Comparison of ENCODE assay signal across 21 mouse cellular contexts in genomic region chr4:149123432-149123831, GRCm38 (mm10). TPM values are rescaled to one million over a fixed set of nuclear protein-coding genes. Genes with fewer than 3 reads are reported as not detected.
"Had no signal": no experiment of that assay in that cellular context is flagged by ENCODE, and none has a peak within 500 bp of the region (broad histone marks: within the 10 kb centered on the region; RNA-seq: fewer than 3 reads in every experiment).

No protein-coding gene starts in this region.

- DNase-seq: kidney, adult 9 months; kidney, postnatal 10 days; kidney, postnatal 4 days; layer of hippocampus, postnatal 36 days; liver; lung, adult 2 months; lung, postnatal 4 days; midbrain, embryonic 14.5 days; right cerebral cortex, adult 18-20 months; right cerebral cortex, postnatal 25 days; thymus, adult 2 months; thymus, postnatal 25 days had no signal

- ATAC-seq: lung, postnatal 0 days had no signal

- H3K27me3 ChIP-seq: limb, embryonic 12.5 days; liver, embryonic 15.5 days; neural tube, embryonic 15.5 days had no signal

- H3K4me3 ChIP-seq: limb, embryonic 12.5 days; liver, embryonic 15.5 days; midbrain, embryonic 10.5 days; myocyte; neural tube, embryonic 15.5 days had no signal

- H3K9me3 ChIP-seq: limb, embryonic 12.5 days; liver, embryonic 15.5 days; midbrain, embryonic 10.5 days; neural tube, embryonic 15.5 days had no signal

- H3K27ac ChIP-seq: limb, embryonic 12.5 days; liver, embryonic 15.5 days; midbrain, embryonic 10.5 days; neural tube, embryonic 15.5 days had no signal

- H3K9ac ChIP-seq: limb, embryonic 12.5 days; liver, embryonic 15.5 days; neural tube, embryonic 15.5 days had no signal

- H3K4me1 ChIP-seq: neural tube, embryonic 15.5 days had no signal

- H3K4me2 ChIP-seq: limb, embryonic 12.5 days; liver, embryonic 15.5 days; neural tube, embryonic 15.5 days had no signal

- H3K36me3 ChIP-seq: liver, embryonic 15.5 days had no signal

RNA-seq across cellular contexts. Expression of gene Cort, which starts 3.1 kb away (rescaled TPM):
- polyA plus RNA-seq: lung, adult 2 months; midbrain, embryonic 14.5 days; myocyte; neural tube, embryonic 11.5 days; neural tube, embryonic 15.5 days; small intestine, adult 2 months; testis, adult 2 months had no signal
